Mouse (Mus musculus) cerebral cortex, adult 2 months (tissue): ENCODE results near the gene Bik.

Experiments
- WGBS: fragments of 180-500 bp; shearing (Covaris S2); methylation state at CpG from one replicate; pipeline ENCODE4 v1.1.7; 2018; 5-methylcytosine and 5-hydroxymethylcytosine counted together

Gene Bik

GRCm38 (mm10) chr15:83583419-83584156 is 56.9 kb downstream of the Bik start:
- WGBS, result 74% methylated on average over 8 of the region's 8 CpGs

DNA sequence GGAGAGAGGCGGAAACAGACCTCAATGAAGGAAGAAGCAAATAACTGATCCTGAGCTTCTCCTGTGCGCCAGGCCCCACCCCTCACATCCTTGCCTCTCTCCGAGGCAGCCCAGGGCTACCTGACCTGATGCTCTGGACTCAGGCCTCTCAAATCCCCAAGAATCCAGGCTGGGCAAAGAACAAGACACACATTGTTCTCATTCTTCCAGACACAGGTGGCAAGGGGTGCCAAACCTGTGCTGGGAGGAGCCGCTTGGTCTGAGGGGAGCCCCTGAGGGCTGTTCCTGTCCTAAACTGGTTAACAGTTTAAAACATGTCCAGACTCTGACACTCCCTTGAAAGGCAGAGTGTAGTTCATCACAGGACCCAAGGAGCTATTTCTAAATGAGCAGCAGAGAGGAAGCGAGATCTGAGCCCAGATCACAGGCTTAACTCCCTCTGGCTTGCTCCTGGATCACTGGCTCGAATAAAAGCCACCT is 58.1 kb downstream of the Bik start:
- WGBS, result 96% methylated on average over 6 of the region's 6 CpGs

DNA sequence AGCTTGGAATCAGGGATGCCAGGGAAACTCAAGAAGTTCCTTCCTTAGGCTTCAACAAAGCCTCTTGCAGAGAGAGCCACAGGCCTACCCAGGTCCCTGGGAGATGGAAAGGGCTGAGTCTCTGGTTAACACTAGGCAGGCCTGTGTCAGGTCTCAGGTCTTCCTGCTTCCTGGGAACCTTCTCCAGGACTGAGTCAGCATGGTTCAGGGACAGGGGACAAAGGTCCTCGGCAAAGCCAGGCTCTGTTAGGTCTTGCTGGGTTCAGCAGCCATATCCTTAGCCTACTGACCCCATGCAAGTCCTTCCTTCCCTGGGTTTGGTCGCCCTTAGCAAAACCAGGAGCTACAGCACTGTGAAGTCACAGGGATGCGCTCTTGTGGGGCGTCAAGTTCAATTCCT is 64.2 kb downstream of the Bik start:
- 95% methylated on average over 4 of the region's 4 CpGs for WGBS

GRCm38 (mm10) chr15:83591758-83592157 is 65.1 kb downstream of the Bik start:
- WGBS, result 85% methylated on average over 6 of the region's 6 CpGs

GRCm38 (mm10) chr15:83592260-83593188 is 65.9 kb downstream of the Bik start:
- 85% methylated on average over 8 of the region's 8 CpGs for WGBS

GRCm38 (mm10) chr15:83593702-83594512 is 67.2 kb downstream of the Bik start:
- WGBS, result 19% methylated on average over 19 of the region's 19 CpGs
